Mouse (Mus musculus) midbrain, embryonic 11.5 days (tissue): ENCODE results near the gene Krcc1. TPM values are rescaled to one million over a fixed set of nuclear protein-coding genes. Genes with fewer than 3 reads are reported as not detected.
A peak's percentile ranks its signal among the peaks of the same experiment; 100 is the strongest.
"Not testable (repeated sequence)": the region's sequence is repeated elsewhere in the genome, so short reads cannot be mapped to it uniquely, and the experiment has no call there.

Experiments
- ATAC-seq: fragments of 200-750 bp; cut with Nextera tagmentation; 2 replicates; pipeline ENCODE4 v1.8.0; 2017; ENCODE audit warnings: moderate TSS enrichment, moderate library complexity; ENCODE audit not compliant: low FRiP score
- DNase-seq: peaks from one replicate; pipeline ENCODE4 v3.0.0; 2015; ENCODE audit warnings: low spot score; ENCODE audit errors: missing footprints
- H3K27ac ChIP-seq: fragments of 300-500 bp; sonication (generic); 2 replicates; pipeline ENCODE4 v1.5.1; 2014; ENCODE audit warnings: low read depth, low read length
- H3K27me3 ChIP-seq: fragments of 300-500 bp; sonication (generic); 2 replicates; pipeline ENCODE4 v1.6.1; 2014; ENCODE audit warnings: mild to moderate bottlenecking, low read length, moderate library complexity, mixed read lengths; ENCODE audit not compliant: control insufficient read depth, insufficient read depth
- H3K36me3 ChIP-seq: fragments of 300-500 bp; sonication (generic); 2 replicates; pipeline ENCODE4 v1.6.1; 2014; ENCODE audit warnings: mild to moderate bottlenecking, low read length, moderate library complexity, mixed read lengths; ENCODE audit not compliant: control insufficient read depth, insufficient read depth
- H3K4me1 ChIP-seq: fragments of 300-500 bp; sonication (generic); 2 replicates; pipeline ENCODE4 v1.6.1; 2014; ENCODE audit warnings: low read length; ENCODE audit not compliant: control insufficient read depth, insufficient read depth
- H3K4me2 ChIP-seq: fragments of 300-500 bp; sonication (generic); 2 replicates; pipeline ENCODE4 v1.6.1; 2014; ENCODE audit warnings: mild to moderate bottlenecking, moderate library complexity
- H3K4me3 ChIP-seq: fragments of 300-500 bp; sonication (generic); 2 replicates; pipeline ENCODE4 v1.5.1; 2014; ENCODE audit warnings: low read depth, low read length
- H3K9ac ChIP-seq: fragments of 300-500 bp; sonication (generic); 2 replicates; pipeline ENCODE4 v1.6.1; 2014; ENCODE audit warnings: low read length
- H3K9me3 ChIP-seq: fragments of 300-500 bp; sonication (generic); 2 replicates; pipeline ENCODE4 v1.6.1; 2016; ENCODE audit warnings: low read length; ENCODE audit not compliant: control insufficient read depth
- WGBS: fragments of 180-500 bp; shearing (Covaris S2); extraction: QIAGEN DNeasy Blood & Tissue Kit; methylation state at CpG from one replicate; pipeline ENCODE4 v1.1.7; 2014; 5-methylcytosine and 5-hydroxymethylcytosine counted together
- polyA plus RNA-seq: library from polyadenylated mRNA; unstranded; fragments of >200 nt; fragmentation: Nextera tagmentation; extraction: Ambion mirVana; gene quantifications from 2 replicates; pipeline ENCODE4 v1.2.1, GENCODE M21; 2014

Gene Krcc1
- polyA plus RNA-seq, 1 experiment from 2014 or later, result 36.1 TPM

GRCm38 (mm10) chr6:71298751-71299150, 27.3 kb downstream of the Krcc1 start:
- ATAC-seq, result no peak
- Histone ChIP-seq H3K9me3 (no peaks in the 10 kb centered on the region), H3K27ac (no peak overlapping the region), H3K9ac (no peak overlapping the region), H3K4me3 (no peak overlapping the region), H3K4me2 (no peak overlapping the region), H3K36me3 (no peaks in the 10 kb centered on the region), H3K4me1 (no peaks in the 10 kb centered on the region), H3K27me3 (no peaks in the 10 kb centered on the region)
- WGBS, result 31% methylated on average over 3 of the region's 3 CpGs
- peak; percentile 93 for DNase-seq

- 71% methylated on average over 6 of the region's 6 CpGs for WGBS
- Histone ChIP-seq H3K36me3 (no peaks in the 10 kb centered on the region), H3K4me2 (no peak overlapping the region), H3K4me3 (no peak overlapping the region), H3K27ac (no peak overlapping the region), H3K27me3 (no peaks in the 10 kb centered on the region), H3K9me3 (no peaks in the 10 kb centered on the region), H3K9ac (no peak overlapping the region), H3K4me1 (no peaks in the 10 kb centered on the region)
- DNase-seq (no peak), ATAC-seq (no peak)
Measured at GRCm38 (mm10) chr6:71302097-71302731, 30.7 kb downstream of the Krcc1 start.

GRCm38 (mm10) chr6:71307486-71307885, 36.0 kb downstream of the Krcc1 start:
- ATAC-seq (no peak), DNase-seq (no peak)
- 90% methylated on average over 8 of the region's 8 CpGs for WGBS
- Histone ChIP-seq H3K4me2 (no peak overlapping the region), H3K4me3 (no peak overlapping the region), H3K9ac (no peak overlapping the region), H3K9me3 (no peaks in the 10 kb centered on the region), H3K27ac (no peak overlapping the region), H3K4me1 (no peaks in the 10 kb centered on the region), H3K27me3 (no peaks in the 10 kb centered on the region), H3K36me3 (no peaks in the 10 kb centered on the region)

- no peaks in the 10 kb centered on the region for H3K27me3 ChIP-seq
- no peaks in the 10 kb centered on the region for H3K4me1 ChIP-seq
- no peak within 1 kb of the TSS for H3K4me3 ChIP-seq
- no peaks in the 10 kb centered on the region for H3K9me3 ChIP-seq
- no peak within 1 kb of the TSS for H3K9ac ChIP-seq
- ATAC-seq, result no peak
- no peak within 1 kb of the TSS for H3K27ac ChIP-seq
- no peak for DNase-seq
- 86% methylated on average over 3 of the region's 3 CpGs for WGBS
- no peak within 1 kb of the TSS for H3K4me2 ChIP-seq
- H3K36me3 ChIP-seq, result no peaks in the 10 kb centered on the region
Measured at GRCm38 (mm10) chr6:71321826-71322283, 50.4 kb downstream of the Krcc1 start, which contains the start of gene Smyd1. Smyd1 (minus strand) TSS chr6:71322233.

DNA sequence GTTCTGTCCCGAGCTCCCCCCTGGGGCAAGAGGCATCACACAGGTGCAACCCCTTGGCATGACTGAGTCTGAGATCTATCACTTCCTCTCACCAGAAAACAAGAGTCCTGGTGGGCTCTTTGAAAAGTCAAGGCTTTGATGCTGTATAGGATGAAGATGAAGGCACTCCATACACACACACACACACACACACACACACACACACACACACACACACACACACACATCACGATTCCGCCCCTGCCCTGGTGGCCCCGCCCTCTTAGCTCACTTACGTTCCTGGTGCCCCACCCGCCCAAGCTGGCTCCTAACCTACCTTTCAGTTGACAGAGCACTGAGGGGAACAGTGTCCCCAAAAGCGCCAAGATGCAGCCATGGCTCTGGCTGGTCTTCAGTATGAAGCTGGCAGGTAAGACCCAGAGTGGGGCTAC, 51.0 kb downstream of the Krcc1 start, which contains the start of gene Cd8b1:
TSS of gene Cd8b1 (plus strand) at position 298 of the 431 bp plus-strand sequence.
- H3K4me3 ChIP-seq, result no peak within 1 kb of the TSS
- H3K27me3 ChIP-seq, result no peaks in the 10 kb centered on the region
- H3K4me1 ChIP-seq, result no peaks in the 10 kb centered on the region
- DNase-seq (no peak), ATAC-seq (no peak)
- no peak within 1 kb of the TSS for H3K9ac ChIP-seq
- H3K9me3 ChIP-seq, result no peaks in the 10 kb centered on the region
- no peak within 1 kb of the TSS for H3K27ac ChIP-seq
- H3K36me3 ChIP-seq, result no peaks in the 10 kb centered on the region
- 89% methylated on average over 7 of the region's 7 CpGs for WGBS
- no peak within 1 kb of the TSS for H3K4me2 ChIP-seq

DNA sequence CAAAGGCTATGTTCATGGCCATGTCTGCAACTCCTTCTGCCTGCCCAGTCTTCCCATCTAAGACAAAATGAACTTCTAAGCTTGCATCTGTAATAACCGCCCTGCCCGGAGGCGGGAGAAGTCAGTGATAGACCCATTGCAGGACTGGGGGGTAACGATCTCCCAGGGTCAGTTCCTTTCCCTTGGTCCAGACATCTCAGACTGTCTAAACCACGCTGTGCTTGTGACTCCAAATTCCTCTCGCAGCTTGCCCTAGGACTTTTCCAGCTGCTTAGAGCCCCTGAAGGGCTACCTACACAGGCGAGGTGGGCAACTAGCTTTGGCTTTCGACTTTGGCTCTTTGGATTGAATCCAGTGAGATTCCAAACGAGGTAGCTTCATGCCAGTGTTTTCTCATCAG, 53.3 kb downstream of the Krcc1 start:
- Histone ChIP-seq H3K4me1 (no peaks in the 10 kb centered on the region), H3K9ac (no peak overlapping the region), H3K36me3 (no peaks in the 10 kb centered on the region), H3K27me3 (no peaks in the 10 kb centered on the region), H3K27ac (no peak overlapping the region), H3K4me3 (no peak overlapping the region), H3K4me2 (no peak overlapping the region), H3K9me3 (no peaks in the 10 kb centered on the region)
- no peak for DNase-seq
- WGBS, result 88% methylated on average over 9 of the region's 9 CpGs
- no peak for ATAC-seq

- Histone ChIP-seq H3K27me3 (no peaks in the 10 kb centered on the region), H3K9ac (no peak overlapping the region), H3K36me3 (no peaks in the 10 kb centered on the region), H3K4me3 (no peak overlapping the region), H3K9me3 (no peaks in the 10 kb centered on the region), H3K27ac (no peak overlapping the region), H3K4me1 (no peaks in the 10 kb centered on the region), H3K4me2 (no peak overlapping the region)
- 89% methylated on average over 6 of the region's 6 CpGs for WGBS
- ATAC-seq (no peak), DNase-seq (no peak)
Measured at GRCm38 (mm10) chr6:71329881-71330280, 58.4 kb downstream of the Krcc1 start.

DNA sequence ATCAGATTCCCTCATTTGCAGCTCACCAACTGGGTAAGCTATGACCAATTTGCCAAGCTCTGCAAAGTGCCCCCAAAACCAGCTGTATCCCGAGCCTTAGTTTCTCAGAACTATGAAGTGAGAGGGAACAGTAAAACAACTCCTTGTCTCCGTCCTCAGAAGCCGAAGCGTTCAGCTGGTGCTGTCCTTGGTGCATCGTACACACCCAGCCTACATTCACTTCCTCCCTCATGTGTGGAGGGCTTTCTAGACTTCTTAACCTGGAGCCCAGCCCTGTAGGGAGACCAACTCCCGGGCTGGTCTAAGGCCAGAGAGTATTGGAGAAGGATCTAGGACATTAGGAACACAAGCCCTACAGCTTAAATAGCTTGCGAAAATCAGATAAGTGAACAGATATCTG, 59.0 kb downstream of the Krcc1 start:
- Histone ChIP-seq H3K4me2 (no peak overlapping the region), H3K9me3 (no peaks in the 10 kb centered on the region), H3K4me3 (no peak overlapping the region), H3K9ac (no peak overlapping the region), H3K27me3 (no peaks in the 10 kb centered on the region), H3K36me3 (no peaks in the 10 kb centered on the region), H3K4me1 (no peaks in the 10 kb centered on the region), H3K27ac (no peak overlapping the region)
- no peak for ATAC-seq
- 88% methylated on average over 7 of the region's 7 CpGs for WGBS
- DNase-seq, result no peak

- not testable (repeated sequence) for DNase-seq, H3K9me3 ChIP-seq, H3K36me3 ChIP-seq, H3K4me1 ChIP-seq, H3K9ac ChIP-seq, H3K4me3 ChIP-seq, ATAC-seq, H3K27ac ChIP-seq, H3K27me3 ChIP-seq, H3K4me2 ChIP-seq
- WGBS, result 82% methylated on average over 2 of the region's 4 CpGs
Measured at GRCm38 (mm10) chr6:71331491-71331890, 60.0 kb downstream of the Krcc1 start.
